In the genomic region with DNA sequence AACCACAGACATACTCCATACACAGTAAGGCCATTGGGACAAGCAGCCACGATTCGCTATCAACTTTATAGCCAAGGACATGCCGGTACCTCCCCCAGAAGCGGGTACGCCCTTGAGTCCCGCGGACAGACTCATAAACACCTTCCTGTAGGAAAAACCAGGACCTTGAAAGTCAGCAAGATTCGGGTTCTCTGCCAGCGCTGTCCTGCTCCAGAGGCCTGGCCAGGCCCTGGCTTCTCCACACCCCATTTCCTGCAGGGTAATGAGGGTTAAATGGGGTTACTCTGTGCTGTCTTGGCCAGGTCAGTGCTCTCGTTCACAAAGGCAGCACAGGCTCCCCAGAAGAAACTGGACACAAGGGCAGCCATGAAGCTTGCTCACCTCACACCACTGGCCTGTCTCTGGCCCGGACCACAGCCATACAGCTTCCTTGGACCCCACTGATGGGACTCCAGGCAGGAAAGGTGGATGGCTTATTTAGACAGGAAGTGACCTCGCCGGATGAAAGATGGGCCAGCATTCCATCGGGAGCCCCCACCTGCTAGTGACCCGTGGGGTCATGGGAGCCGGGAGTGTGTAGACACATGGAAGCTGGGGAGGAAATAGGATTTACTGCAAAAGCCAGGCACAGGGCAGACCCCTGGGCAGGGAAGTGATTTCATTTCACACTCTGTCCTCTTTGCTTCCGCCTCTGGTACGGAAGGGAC, we compare ENCODE assay signal across 9 mouse cellular contexts. TPM values are rescaled to one million over a fixed set of nuclear protein-coding genes. Genes with fewer than 3 reads are reported as not detected.
A peak's percentile ranks its signal among the peaks of the same experiment; 100 is the strongest.
DNase-seq lines count a peak whose midpoint lies in the region; ATAC-seq lines count a peak whose summit lies in the region.
"Had no signal": no experiment of that assay in that cellular context is flagged by ENCODE, and none has a peak within 500 bp of the region (broad histone marks: within the 10 kb centered on the region; RNA-seq: fewer than 3 reads in every experiment).

No protein-coding gene starts in this region.

- intact Hi-C loops in heart, postnatal 10 days (cut with DNase I) = no loop called here
- intact Hi-C loops in left cerebral cortex, postnatal 14 days (cut with DNase I) = no loop called here

- WGBS in stomach, embryonic 16.5 days = 56% methylated on average over 18 of the region's 18 CpGs

- peak overlapping the region; percentile 33; the same call in 1 of the 2 replicates for H3K9ac ChIP-seq in stomach, embryonic 16.5 days (ENCODE audit: low read length)
- H3K9ac ChIP-seq: liver, embryonic 13.5 days had no signal

- no peak overlapping the region for H3K4me2 ChIP-seq in stomach, embryonic 16.5 days (ENCODE audit: low read depth, low read length)
- H3K4me2 ChIP-seq: liver, embryonic 13.5 days had no signal

- DNase-seq in adrenal gland, adult 2 months = peak; percentile 77
- peak; percentile 60 to 66 for DNase-seq in heart, postnatal 10 days
- peak; percentile 63 to 73 for DNase-seq in kidney, postnatal 4 days
- no peak for DNase-seq in layer of hippocampus, adult 9-10 months (ENCODE audit: low spot score)
- DNase-seq in left cerebral cortex, postnatal 14 days (ENCODE audit: low spot score in 2 of 2) = no peak
- DNase-seq: liver, embryonic 13.5 days had no signal

- H3K4me3 ChIP-seq in brown adipose tissue, adult 24 weeks (ENCODE audit: insufficient read depth, low read depth, low read length) = 0 out of 2 replicates have a peak overlapping the region, but pooled peaks have one; percentile 9
- no peak overlapping the region for H3K4me3 ChIP-seq in stomach, embryonic 16.5 days (replicated peaks; ENCODE audit: low read length)
- H3K4me3 ChIP-seq: liver, embryonic 13.5 days had no signal

- peaks cover 86% of the 10 kb centered on the region for H3K4me1 ChIP-seq in brown adipose tissue, adult 24 weeks (ENCODE audit: control insufficient read depth, insufficient read depth, insufficient read length, low read length)
- H3K4me1 ChIP-seq in stomach, embryonic 16.5 days (ENCODE audit: control insufficient read depth, insufficient read depth, low read length) = peaks cover 12% of the 10 kb centered on the region; the same call in 1 of the 2 replicates

- no peaks in the 10 kb centered on the region for H3K27me3 ChIP-seq in stomach, embryonic 16.5 days (ENCODE audit: control insufficient read depth, insufficient read depth, low read length)
- H3K27me3 ChIP-seq: liver, embryonic 13.5 days had no signal

- peak; percentile 27 for ATAC-seq in stomach, embryonic 16.5 days (ENCODE audit: insufficient read depth, low FRiP score)
- no peak for ATAC-seq in megakaryocyte progenitor cell, adult 5-6 weeks (replicated peaks; ENCODE audit: poor library complexity)

- H3K36me3 ChIP-seq in stomach, embryonic 16.5 days (ENCODE audit: control insufficient read depth, insufficient read depth, low read length) = no peaks in the 10 kb centered on the region
- H3K36me3 ChIP-seq: liver, embryonic 13.5 days had no signal

- peak overlapping the region; percentile 96 for H3K27ac ChIP-seq in brown adipose tissue, adult 24 weeks (replicated peaks; ENCODE audit: low read depth, low read length)
- peak overlapping the region; percentile 35; the same call in 1 of the 2 replicates for H3K27ac ChIP-seq in stomach, embryonic 16.5 days (ENCODE audit: low read length)
- H3K27ac ChIP-seq: liver, embryonic 13.5 days had no signal

- no peaks in the 10 kb centered on the region for H3K9me3 ChIP-seq in stomach, embryonic 16.5 days (replicated peaks; ENCODE audit: control insufficient read depth, low read length)
- H3K9me3 ChIP-seq: liver, embryonic 13.5 days had no signal

RNA-seq across cellular contexts. Expression of a gene that starts 12.9 kb away (rescaled TPM):
- 10 to 100 TPM; 18.5 to 26.6 TPM for total RNA-seq in adrenal gland, adult 2 months (2021)
- 17.7 and 22.8 TPM in 2 replicates for polyA plus RNA-seq in adrenal gland, adult 2 months (2012; rRNA removed)
- 22.9 and 31.9 TPM in 2 replicates for polyA plus RNA-seq in brown adipose tissue, adult 24 weeks (2012; ENCODE audit: insufficient read depth, insufficient read length, missing spikeins)
- 10 to 100 TPM; 43.3 to 44.7 TPM for total RNA-seq in heart, postnatal 10 days (2021)
- polyA plus RNA-seq in stomach, embryonic 16.5 days (2015; fragmentation: Nextera tagmentation; extraction: Ambion mirVana) = 17.0 and 18.1 TPM in 2 replicates
- not detected in 2 replicates for total RNA-seq in megakaryocyte progenitor cell, adult 5-6 weeks (2015)
- not detected in 2 replicates for total RNA-seq in megakaryocyte progenitor cell, adult 5-6 weeks (2017)
- 10 to 100 TPM; 15.0 to 15.1 TPM for total RNA-seq in left cerebral cortex, postnatal 14 days (2021)

RNA-seq across cellular contexts. Expression of a gene that starts 47.3 kb away (rescaled TPM):
- total RNA-seq in adrenal gland, adult 2 months (2021) = not detected
- 0.04 TPM in 1 of 2 replicates, not detected in the other for polyA plus RNA-seq in adrenal gland, adult 2 months (2012; rRNA removed)
- not detected in 2 replicates for polyA plus RNA-seq in brown adipose tissue, adult 24 weeks (2012; ENCODE audit: insufficient read depth, insufficient read length, missing spikeins)
- total RNA-seq in heart, postnatal 10 days (2021) = under 1 TPM; 0.25 to 0.41 TPM
- 0.21 and 0.31 TPM in 2 replicates for polyA plus RNA-seq in stomach, embryonic 16.5 days (2015; fragmentation: Nextera tagmentation; extraction: Ambion mirVana)
- total RNA-seq in megakaryocyte progenitor cell, adult 5-6 weeks (2015) = not detected in 2 replicates
- total RNA-seq in megakaryocyte progenitor cell, adult 5-6 weeks (2017) = not detected in 2 replicates
- under 1 TPM; 0.25 to 0.33 TPM for total RNA-seq in left cerebral cortex, postnatal 14 days (2021)

Comparison
In these comparisons a context has a peak if more than half of its experiments do, and no peak if none do; other contexts are left out.
1. DNase-seq: peak in adrenal gland, adult 2 months (single experiment), heart, postnatal 10 days (2 of 2) and kidney, postnatal 4 days (2 of 2); none in layer of hippocampus, adult 9-10 months (single experiment) and left cerebral cortex, postnatal 14 days (0 of 2).
2. RNA of a gene that starts 12.9 kb away (total RNA-seq): 43.3 to 44.7 TPM in heart, postnatal 10 days, 18.5 to 26.6 TPM in adrenal gland, adult 2 months and 15.0 to 15.1 TPM in left cerebral cortex, postnatal 14 days; not detected in megakaryocyte progenitor cell, adult 5-6 weeks; every median in the first group is over 10 times any median in the second.